Mouse (Mus musculus) CH12.LX (cell line): ENCODE results near the gene Phpt1. TPM values are rescaled to one million over a fixed set of nuclear protein-coding genes. Genes with fewer than 3 reads are reported as not detected.

ENCODE experiments used
- DNase-seq: peaks from one replicate; pipeline ENCODE4 v3.0.0-alpha.2; 2013; ENCODE audit errors: extremely low read depth
- H3K27ac ChIP-seq: 2 replicates; pipeline ENCODE4 v1.5.1; 2012; ENCODE audit warnings: low read depth, mild to moderate bottlenecking, control low read depth, moderate library complexity; ENCODE audit not compliant: insufficient read depth
- H3K27me3 ChIP-seq: replicated peaks from 2 replicates; pipeline ENCODE3; 2012; ENCODE audit warnings: inconsistent platforms
- H3K36me3 ChIP-seq, 2 experiments: replicated peaks in 1 of 2; 2 replicates each; pipeline versions ENCODE3 to v1.6.1; 2012; ENCODE audit warnings: inconsistent platforms in 1 of 2, low read length in 1 of 2, mild to moderate bottlenecking in 1 of 2, mixed read lengths in 1 of 2, moderate library complexity in 1 of 2; ENCODE audit not compliant: control insufficient read depth in 1 of 2, insufficient read depth in 1 of 2
- H3K4me1 ChIP-seq, 2 experiments: 2 replicates each; pipeline ENCODE4 v1.6.1; 2012; ENCODE audit warnings: inconsistent platforms in 1 of 2, moderate library complexity in 1 of 2; ENCODE audit not compliant: insufficient read depth in 2 of 2, control insufficient read depth in 1 of 2
- H3K4me2 ChIP-seq: 2 replicates; pipeline ENCODE4 v1.6.1; 2012; ENCODE audit warnings: low read depth, mild to moderate bottlenecking, control low read depth; ENCODE audit not compliant: poor library complexity, insufficient read depth, severe bottlenecking
- H3K4me3 ChIP-seq, 3 experiments: fragments of 150-350 bp in 1 of 3; sonication (generic) in 1 of 3; replicated peaks in 1 of 3; 2 replicates each; pipeline versions ENCODE3 to v1.5.1; 2011 to 2012; ENCODE audit warnings: low read depth in 2 of 3, low read length in 2 of 3, mild to moderate bottlenecking in 2 of 3, moderate library complexity in 2 of 3, control low read depth in 1 of 3, improper control_type of control experiment in 1 of 3, inconsistent platforms in 1 of 3, mixed read lengths in 1 of 3; ENCODE audit not compliant: poor library complexity in 1 of 3
- H3K79me2 ChIP-seq: replicated peaks from 2 replicates; pipeline ENCODE4 v1.6.1; 2012; ENCODE audit warnings: mild to moderate bottlenecking, moderate library complexity; ENCODE audit not compliant: control insufficient read depth, poor library complexity, insufficient read depth, severe bottlenecking; ENCODE audit errors: extremely low read depth
- H3K9ac ChIP-seq: 2 replicates; pipeline ENCODE4 v1.6.1; 2012; ENCODE audit warnings: low read depth, mild to moderate bottlenecking, control low read depth, moderate library complexity; ENCODE audit not compliant: insufficient read depth
- H3K9me3 ChIP-seq: replicated peaks from 2 replicates; pipeline ENCODE3; 2012; ENCODE audit warnings: low read length, inconsistent platforms, mixed read lengths
- BHLHE40 ChIP-seq: IDR thresholded peaks from 2 replicates; pipeline ENCODE4 v1.6.1; 2011; ENCODE audit warnings: mild to moderate bottlenecking, low read depth, low read length, improper control_type of control experiment
- CHD1 ChIP-seq: IDR thresholded peaks from 2 replicates; pipeline ENCODE4 v1.6.1; 2012; ENCODE audit warnings: low read depth, low read length, improper control_type of control experiment, inconsistent platforms
- CHD2 ChIP-seq: IDR thresholded peaks from 2 replicates; pipeline ENCODE4 v1.6.1; 2011; ENCODE audit warnings: low read length, improper control_type of control experiment
- E2F4 ChIP-seq: IDR thresholded peaks from 2 replicates; pipeline ENCODE4 v1.6.1; 2011; ENCODE audit warnings: low read depth, low read length, improper control_type of control experiment; ENCODE audit not compliant: insufficient replicate concordance
- EP300 ChIP-seq: IDR thresholded peaks from 2 replicates; pipeline ENCODE4 v1.6.1; 2011; ENCODE audit warnings: low read length, improper control_type of control experiment
- HCFC1 ChIP-seq: IDR thresholded peaks from 2 replicates; pipeline ENCODE4 v1.6.1; 2012; ENCODE audit warnings: low read depth, mild to moderate bottlenecking, inconsistent platforms, low read length, improper control_type of control experiment
- IRF4 ChIP-seq: IDR thresholded peaks from 2 replicates; pipeline ENCODE4 v1.6.1; 2014; ENCODE audit warnings: low read depth, mild to moderate bottlenecking, inconsistent platforms, low read length, improper control_type of control experiment
- JUN ChIP-seq: IDR thresholded peaks from 2 replicates; pipeline ENCODE4 v1.6.1; 2011; ENCODE audit warnings: low read depth, mild to moderate bottlenecking, low read length, improper control_type of control experiment, moderate library complexity; ENCODE audit not compliant: insufficient read depth
- JUND ChIP-seq: conservative IDR thresholded peaks from 2 replicates; pipeline ENCODE4 v1.6.1; 2011; ENCODE audit warnings: low read depth, low read length, improper control_type of control experiment
- KAT2A ChIP-seq: IDR thresholded peaks from 2 replicates; pipeline ENCODE4 v1.6.1; 2012; ENCODE audit warnings: low read length, improper control_type of control experiment, inconsistent platforms; ENCODE audit not compliant: insufficient replicate concordance
- MAZ ChIP-seq: IDR thresholded peaks from 2 replicates; pipeline ENCODE4 v1.6.1; 2012; ENCODE audit warnings: low read depth, mild to moderate bottlenecking, inconsistent platforms, low read length, improper control_type of control experiment, moderate library complexity
- MXI1 ChIP-seq: IDR thresholded peaks from 2 replicates; pipeline ENCODE4 v1.6.1; 2011; ENCODE audit warnings: mild to moderate bottlenecking, low read depth, low read length, improper control_type of control experiment
- NELFE ChIP-seq: IDR thresholded peaks from 2 replicates; pipeline ENCODE4 v1.6.1; 2011; ENCODE audit warnings: low read depth, low read length, improper control_type of control experiment
- SMC3 ChIP-seq: IDR thresholded peaks from 2 replicates; pipeline ENCODE4 v1.6.1; 2011; ENCODE audit warnings: low read depth, low read length, improper control_type of control experiment
- UBTF ChIP-seq: IDR thresholded peaks from 2 replicates; pipeline ENCODE4 v1.6.1; 2012; ENCODE audit warnings: low read depth, mild to moderate bottlenecking, inconsistent platforms, low read length, improper control_type of control experiment, moderate library complexity
- USF1 ChIP-seq: IDR thresholded peaks from 2 replicates; pipeline ENCODE4 v1.6.1; 2014; ENCODE audit warnings: low read depth, mild to moderate bottlenecking, inconsistent platforms, low read length, improper control_type of control experiment
- ZKSCAN1 ChIP-seq: IDR thresholded peaks from 2 replicates; pipeline ENCODE4 v1.6.1; 2012; ENCODE audit warnings: low read depth, inconsistent platforms, low read length, improper control_type of control experiment, borderline replicate concordance
- dilution Hi-C: fragments of 300-500 bp; cut with MboI; formaldehyde crosslinking; loops from 2 replicates; pipeline ENCODE4 v1.14.3; 2020; ENCODE audit warnings: low sequenced_read_pairs; ENCODE audit not compliant: extremely low pct_unique_long_range_greater_than_20kb, extremely low pct_ligation_motif_present
- in situ Hi-C: fragments of 300-500 bp; cut with MboI; formaldehyde crosslinking; loops from 3 replicates; pipeline ENCODE4 v1.14.3; 2019; ENCODE audit warnings: low sequenced_read_pairs, low pct_ligation_motif_present, low pct_unique_long_range_greater_than_20kb, mixed read lengths
- polyA plus RNA-seq: library from polyadenylated mRNA; unstranded; fragments of >175 nt; gene quantifications from 2 replicates; pipeline ENCODE4 v1.2.1, GENCODE M21; 2012; ENCODE audit warnings: low read depth; ENCODE audit not compliant: insufficient read length
- total RNA-seq, 2 experiments: library from RNA; depleted of rRNA; stranded (reverse); fragments of 300-350 nt in 1 of 2; fragments of >200 nt in 1 of 2; gene quantifications; 2 replicates each; pipeline ENCODE4 v1.2.3; 2012 to 2014

Gene Phpt1
- total and polyA plus RNA-seq, 3 experiments: 37.9 to 66.9 (median 46.6) TPM

DNA sequence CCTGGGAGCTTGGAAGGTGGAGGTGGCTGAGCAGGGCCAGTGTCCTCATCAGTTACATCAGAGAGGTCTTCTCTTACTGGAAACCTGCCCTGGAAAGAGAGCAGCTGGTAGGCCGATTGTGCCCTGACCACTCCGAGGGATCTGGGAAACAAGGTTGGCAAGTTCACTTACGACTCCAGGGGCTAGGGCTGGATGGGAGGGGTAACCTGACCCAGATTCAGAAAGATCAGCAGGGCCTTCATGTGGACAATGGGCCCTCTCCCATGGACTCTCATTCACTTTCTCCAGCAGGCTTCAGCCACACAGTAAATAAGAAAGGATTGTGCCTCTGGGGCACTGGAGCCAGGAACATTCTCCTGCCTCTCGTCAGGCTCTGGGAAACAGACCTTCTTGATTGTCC is 9.8 kb upstream of the Phpt1 start:
- no peak overlapping the region for H3K27ac ChIP-seq
- no peak overlapping the region for H3K9ac ChIP-seq
- no peak overlapping the region for H3K4me3 ChIP-seq
- peaks cover 55 to 78% of the 10 kb centered on the region in 2 experiments for H3K36me3 ChIP-seq
- in situ Hi-C loops: no loop called here
- TF ChIP-seq EP300: no peak
- TF ChIP-seq JUN: no peak
- TF ChIP-seq UBTF: no peak
- no peak for TF ChIP-seq KAT2A
- no peak for TF ChIP-seq CHD1
- TF ChIP-seq HCFC1: no peak
- TF ChIP-seq MAZ: no peak
- no peak for TF ChIP-seq IRF4
- no peak for TF ChIP-seq ZKSCAN1
- no peak for TF ChIP-seq CHD2
- TF ChIP-seq NELFE: no peak
- no peak for TF ChIP-seq JUND
- no peak for TF ChIP-seq SMC3
- TF ChIP-seq E2F4: no peak
- no peak for TF ChIP-seq BHLHE40
- TF ChIP-seq MXI1: no peak
- no peak overlapping the region for H3K4me2 ChIP-seq
- H3K79me2 ChIP-seq: no peaks in the 10 kb centered on the region
- no peaks in the 10 kb centered on the region for H3K27me3 ChIP-seq
- peaks cover 3% of the 10 kb centered on the region for H3K9me3 ChIP-seq
- peaks cover 5 to 24% of the 10 kb centered on the region in 2 experiments; a peak in 3 of 4 replicates for H3K4me1 ChIP-seq
- dilution Hi-C loops: no loop called here
- DNase-seq: no peak

DNA sequence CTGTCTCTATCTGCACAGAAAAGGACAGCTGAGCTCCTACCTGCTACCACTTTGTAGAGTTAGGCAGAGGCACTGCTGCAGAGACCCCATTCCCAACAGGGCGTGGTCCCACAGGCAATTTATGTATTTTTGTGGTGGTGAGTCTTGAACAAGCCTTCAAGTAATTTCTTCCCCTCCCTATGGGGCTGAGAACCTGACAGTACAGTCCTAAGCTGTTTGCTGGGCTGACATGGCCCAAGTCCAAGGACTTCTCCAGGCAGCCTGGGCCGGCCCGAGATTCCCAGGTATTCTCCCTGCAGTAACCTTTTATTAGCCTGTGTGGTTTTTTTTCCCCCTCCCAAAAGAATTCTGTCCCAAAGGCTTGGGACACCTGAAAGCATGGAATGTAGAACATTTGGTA is 9.1 kb upstream of the Phpt1 start:
- Histone ChIP-seq H3K4me1 (peaks cover 5 to 24% of the 10 kb centered on the region in 2 experiments; a peak in 3 of 4 replicates), H3K36me3 (peaks cover 53 to 78% of the 10 kb centered on the region in 2 experiments), H3K27me3 (no peaks in the 10 kb centered on the region), H3K9me3 (peaks cover 10% of the 10 kb centered on the region), H3K4me3 (no peak overlapping the region), H3K27ac (no peak overlapping the region), H3K9ac (no peak overlapping the region), H3K4me2 (no peak overlapping the region), H3K79me2 (no peaks in the 10 kb centered on the region)
- no peak for TF ChIP-seq HCFC1
- TF ChIP-seq E2F4: no peak
- no peak for TF ChIP-seq USF1
- TF ChIP-seq CHD2: no peak
- DNase-seq: no peak
- in situ Hi-C loops (no loop called here), dilution Hi-C loops (no loop called here)
